Mouse (Mus musculus) layer of hippocampus, adult 11-12 months (tissue): Measurements from ENCODE around the gene Gm21974.
"Not testable (repeated sequence)": the region's sequence is repeated elsewhere in the genome, so short reads cannot be mapped to it uniquely, and the experiment has no call there.

ENCODE experiments used
- DNase-seq: peaks from one replicate; pipeline ENCODE4 v3.0.0; 2022; ENCODE audit warnings: low spot score

Gm21974 gene

DNA sequence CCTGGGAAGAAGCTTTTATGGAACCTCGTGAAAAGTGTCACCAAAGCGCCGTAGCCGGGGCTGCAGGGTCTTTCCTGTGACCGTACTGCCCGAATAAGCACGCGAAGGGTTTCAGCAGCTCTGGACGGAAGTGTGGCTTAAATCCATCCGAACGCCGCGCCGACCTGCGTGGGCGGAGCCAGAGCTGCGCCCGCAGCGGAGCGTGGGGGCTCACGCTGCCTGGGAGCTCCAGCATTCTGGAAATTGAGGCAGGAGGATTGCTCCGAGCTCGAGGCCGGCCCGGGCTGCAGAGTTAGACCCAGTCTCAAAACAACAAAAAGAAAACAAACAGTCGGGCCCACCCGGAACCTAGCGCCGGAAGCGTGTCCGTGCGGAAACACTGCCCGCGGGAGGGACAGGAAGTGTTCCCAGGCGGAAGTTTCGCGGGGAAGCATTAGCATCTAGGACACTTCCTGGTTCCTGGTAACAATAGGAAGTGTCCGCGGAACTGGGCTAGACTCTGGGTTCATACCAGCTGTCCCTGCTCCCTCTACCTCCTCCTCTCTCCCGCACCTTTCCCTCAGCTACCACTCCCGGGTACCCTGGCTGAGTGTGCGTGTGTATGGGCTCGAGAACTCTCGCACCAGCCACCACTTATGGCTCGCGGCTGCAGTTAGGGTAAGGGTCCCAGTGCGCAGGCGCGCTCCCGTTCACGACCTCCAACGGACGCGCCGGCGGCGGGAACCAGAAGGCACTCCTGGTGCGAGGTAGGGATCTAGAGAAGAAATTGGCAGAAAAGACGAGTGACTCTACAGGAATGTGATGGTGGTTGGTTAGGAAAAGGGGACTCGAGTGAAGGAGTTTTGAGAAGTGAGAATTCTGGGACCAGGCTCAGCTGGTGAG, 18.5 kb downstream of the Gm21974 start, which contains the start of gene Zfp668:
TSS of gene Zfp668 (minus strand) at position 362 of the 882 bp plus-strand sequence.
- DNase-seq, result peak; percentile 93

DNA sequence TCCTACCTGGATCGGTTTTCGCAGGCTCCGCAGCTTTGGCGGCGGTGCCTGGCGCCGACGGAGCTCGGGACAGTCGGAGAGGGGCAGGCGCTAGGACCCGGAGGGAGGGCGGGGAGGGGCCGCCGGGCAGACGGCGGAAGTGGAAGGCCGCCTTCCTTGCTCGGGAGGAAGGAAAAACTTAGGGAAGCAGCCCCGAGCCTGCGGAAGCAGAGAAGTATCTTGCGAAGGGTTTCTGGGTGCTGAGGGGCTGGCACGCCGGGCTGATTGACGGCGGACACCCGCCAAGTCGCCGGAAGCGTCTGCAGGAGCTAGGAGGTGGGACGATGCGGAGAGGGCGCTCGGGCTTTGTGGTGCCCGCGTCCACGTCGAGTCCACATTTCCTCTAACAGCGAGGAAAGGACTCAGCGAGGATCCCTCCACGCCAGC, 19.2 kb downstream of the Gm21974 start, which contains the start of gene Zfp646:
TSS of gene Zfp646 (plus strand) at position 181 of the 426 bp plus-strand sequence.
- peak; percentile 68 for DNase-seq

DNA sequence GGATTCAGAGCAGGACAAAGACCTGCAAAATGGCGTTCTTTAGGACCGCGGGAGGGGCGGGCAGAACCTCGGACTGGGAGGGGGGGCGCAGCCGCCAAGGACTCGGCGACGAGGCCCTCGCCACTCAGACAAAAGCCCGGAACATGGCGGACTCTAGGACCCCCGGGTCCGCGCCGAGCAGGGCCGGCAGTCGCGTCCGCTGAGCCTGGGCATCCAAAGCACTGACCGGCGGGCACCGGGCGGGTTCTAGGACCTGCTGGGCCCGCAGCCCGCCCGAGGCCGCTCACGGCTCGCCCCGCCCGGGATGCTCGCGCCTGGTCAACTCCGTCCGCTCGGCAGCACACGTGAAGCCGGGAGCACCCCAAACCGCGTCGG, 19.6 kb downstream of the Gm21974 start:
- peak; percentile 93 for DNase-seq

DNA sequence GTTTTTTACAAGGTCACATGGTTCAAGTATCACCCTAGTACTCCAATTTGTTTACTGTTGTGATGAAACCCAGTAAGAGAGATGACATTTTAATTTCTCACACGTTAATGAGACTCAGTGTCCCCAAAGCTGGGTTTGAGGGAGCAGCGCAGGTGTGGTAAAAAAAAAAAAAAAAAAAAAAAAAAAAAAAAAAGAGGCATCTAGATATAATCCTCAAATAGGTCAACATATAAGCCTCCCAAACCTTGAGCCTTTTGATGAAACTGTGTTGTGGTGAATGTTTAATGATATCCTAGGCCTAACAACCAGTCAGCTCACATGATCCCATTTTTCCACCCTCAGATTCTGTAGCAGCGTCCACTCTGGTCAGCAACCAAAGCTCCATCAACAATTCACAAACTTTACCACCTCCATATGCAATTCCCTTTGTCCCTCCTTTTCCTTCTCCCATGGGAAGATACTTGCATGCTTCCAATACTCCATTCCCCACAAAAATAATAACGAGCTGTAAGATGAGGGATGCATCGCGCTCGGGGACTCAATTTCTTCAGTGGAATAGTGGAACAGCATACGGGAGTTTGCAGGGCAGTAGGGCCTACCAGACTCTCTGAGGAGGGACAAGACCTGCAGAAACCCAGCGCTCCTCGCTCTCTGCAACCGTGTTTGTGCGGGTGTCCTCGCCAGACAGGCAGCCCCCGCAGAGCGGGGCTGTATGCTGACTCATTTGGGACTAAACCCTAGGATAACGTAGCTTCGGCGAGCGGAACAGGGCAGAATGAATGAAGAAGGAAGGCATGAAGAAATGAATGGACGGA, 20.2 kb downstream of the Gm21974 start:
- no peak for DNase-seq

DNA sequence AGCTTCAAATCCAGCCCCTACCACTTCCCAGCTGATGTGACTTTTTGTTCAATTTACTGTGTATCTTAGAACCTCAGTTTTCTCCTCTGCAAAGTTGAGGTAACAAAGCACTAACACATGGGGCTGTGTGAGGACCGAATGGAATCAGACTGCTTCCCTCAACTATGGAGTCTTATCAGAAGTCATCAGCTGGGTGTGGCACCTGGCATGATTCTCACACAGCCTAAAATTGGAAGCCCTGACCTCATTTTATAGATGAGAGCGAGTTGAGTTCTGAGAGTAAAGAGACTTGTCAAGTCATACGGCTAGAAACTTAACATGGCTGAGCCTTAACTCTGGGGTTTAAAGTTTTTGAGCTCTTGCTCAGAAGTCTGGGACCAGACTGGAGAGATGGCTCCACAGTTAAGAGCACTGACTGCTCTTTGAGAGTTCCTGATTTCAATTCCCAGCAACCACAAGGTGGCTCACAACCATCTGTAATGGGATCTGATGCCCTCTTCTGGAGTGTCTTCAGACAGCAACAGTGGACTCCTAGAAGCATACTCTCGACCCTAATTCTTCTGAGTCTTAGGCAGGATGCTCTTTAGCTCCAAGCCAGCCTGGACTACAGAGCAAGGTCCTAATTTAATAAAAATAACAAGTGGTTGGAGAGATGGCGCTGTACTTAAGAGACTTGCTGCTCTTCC, 25.0 kb downstream of the Gm21974 start:
- no peak for DNase-seq

DNA sequence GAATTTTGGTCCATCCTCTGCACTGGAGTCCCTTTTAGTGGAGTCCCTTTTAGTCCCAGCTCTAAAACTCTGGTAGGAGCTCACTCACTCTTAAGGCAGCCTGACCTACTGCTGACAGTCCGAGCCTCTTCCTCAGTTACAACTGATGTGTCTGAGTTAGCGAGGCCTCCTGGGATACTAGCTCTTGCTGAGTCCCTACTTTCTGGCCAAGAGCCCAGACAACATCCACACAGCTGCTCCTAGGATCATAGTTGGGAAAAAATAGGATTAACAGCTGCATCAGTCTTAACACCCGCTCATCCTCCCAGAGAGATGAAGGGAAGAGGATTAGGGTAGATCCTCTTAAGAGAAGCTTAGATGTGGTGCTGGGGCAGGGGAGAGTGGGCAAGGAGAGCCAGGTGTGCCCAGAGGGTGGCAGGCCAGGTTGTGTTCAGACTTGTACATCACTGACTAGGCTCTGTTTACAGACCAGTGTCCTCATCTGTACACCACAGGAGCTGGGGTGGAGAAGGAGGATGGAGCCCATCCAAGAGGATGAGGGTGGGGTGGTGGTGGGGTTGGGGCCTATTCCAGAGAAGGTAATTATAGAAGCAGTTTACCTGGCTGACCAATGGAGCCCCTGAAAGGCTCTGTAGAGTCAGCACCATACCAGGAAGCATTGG, 26.0 kb downstream of the Gm21974 start:
- DNase-seq, result no peak

DNA sequence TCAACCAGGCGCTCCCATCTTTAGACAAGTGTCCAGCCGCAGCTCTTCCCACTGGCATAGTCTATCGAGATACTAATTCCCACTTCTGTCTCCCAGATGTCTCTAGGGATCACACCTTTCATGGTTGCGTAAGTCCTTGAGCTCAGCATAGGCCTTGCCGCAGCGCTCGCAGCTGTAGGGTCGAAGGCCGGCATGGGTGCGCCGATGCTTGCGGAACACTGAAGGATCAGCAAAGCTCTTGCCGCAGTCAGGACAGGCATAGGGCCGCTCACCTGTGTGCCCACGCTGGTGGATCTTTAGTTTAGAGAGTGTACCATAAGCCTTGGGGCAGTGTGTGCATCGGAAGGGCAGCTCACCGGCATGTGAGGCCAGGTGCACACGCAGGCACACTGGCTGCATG, 27.6 kb downstream of the Gm21974 start:
- no peak for DNase-seq

DNA sequence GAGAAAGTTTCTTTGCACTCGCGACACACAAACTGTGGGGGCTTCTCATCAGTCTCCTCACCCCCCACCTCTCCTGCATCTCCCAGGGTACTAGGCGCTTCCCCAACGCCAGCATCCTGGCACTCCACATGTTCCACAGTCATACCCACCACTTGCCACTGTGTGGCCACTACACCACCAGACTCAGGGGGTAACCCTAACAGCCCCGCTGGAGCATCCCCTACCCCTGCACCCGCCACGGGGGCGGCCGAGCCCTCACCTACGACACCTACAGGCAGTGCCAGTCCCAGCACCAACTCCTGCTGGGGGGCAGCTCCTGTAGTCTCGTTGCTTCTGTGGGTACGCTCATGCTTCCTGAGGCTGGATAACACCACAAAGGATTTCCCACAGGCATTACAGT, 28.8 kb downstream of the Gm21974 start:
- no peak for DNase-seq

DNA sequence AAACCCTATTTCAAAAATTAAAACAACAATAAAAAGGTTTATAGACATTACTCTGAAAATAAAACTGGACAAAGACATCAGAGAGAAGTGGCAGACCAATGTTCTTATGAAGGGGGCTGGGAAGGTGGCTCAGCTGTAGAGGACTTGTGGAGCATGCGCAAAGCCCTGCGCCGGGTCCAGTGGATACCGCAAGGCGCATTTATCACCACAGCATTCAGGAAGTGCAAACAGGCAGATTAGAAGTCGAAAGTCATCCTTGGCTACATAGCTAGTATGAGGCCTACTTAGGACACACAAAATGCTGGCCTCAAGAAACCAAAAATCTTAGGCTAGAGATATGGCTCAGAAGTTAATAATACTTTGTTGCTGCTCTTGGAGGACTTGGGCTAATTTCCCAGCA, 37.0 kb downstream of the Gm21974 start:
- no peak for DNase-seq

DNA sequence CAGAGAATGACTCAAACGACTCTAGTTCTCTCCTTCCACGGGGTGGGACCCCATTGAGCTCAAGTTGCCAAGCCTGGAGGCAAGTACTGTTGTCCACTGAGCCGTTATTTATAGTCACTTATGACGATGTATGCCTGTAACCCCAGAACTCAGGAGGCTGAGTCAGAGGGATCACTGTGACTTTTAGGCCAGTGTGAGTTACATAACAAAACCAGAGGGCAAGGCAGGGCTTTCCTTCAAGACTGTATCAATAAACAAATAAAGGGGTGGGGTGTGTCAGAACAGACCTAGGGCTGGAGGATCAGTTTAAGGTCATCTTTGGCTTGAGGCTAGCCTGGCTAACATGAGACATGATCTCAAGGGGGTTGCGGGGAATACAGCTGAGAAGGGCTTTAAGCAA, 44.3 kb downstream of the Gm21974 start:
- DNase-seq, result no peak

DNA sequence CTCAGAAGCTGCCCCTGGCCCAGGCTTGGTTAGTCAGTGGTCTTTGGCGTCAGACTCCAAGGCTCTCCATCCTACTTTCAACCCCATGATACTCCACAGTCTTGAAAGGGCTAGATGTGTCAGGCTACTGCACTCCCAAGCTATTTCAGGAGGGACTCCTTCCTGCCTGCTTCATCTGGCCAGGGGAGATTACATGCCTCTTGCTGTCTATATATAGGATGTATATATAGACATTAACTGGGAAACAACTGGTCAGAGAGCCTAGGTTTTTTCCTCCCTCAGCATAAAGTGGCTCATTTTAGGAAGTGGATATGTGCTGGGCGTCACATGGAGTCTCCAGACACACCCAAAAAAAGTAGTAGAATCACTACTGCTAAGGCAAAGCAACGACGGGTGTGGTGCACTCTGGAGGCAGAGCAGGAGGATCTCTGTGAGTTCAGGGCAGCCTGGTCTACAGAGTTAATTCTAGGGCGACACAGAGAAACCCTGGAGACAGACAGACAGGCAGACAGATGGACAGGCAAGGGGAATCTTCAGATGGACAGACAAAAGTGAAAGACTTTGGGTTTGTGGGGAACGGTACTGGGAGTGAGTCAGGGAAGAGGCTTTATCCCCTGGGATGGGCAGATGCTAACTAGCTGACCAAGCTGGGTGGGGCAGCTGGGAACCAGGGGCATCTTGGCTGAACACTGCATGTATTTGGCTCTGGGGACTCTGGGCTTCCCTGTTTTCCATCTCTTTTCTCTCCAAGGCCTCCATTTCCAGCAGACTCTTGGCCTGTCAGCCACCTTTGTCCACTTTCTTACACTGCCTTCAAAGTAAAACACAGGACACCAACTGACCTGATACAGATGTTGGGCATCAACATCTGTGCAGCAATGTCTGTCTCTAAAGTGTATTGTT, 45.0 kb downstream of the Gm21974 start:
- DNase-seq, result no peak

DNA sequence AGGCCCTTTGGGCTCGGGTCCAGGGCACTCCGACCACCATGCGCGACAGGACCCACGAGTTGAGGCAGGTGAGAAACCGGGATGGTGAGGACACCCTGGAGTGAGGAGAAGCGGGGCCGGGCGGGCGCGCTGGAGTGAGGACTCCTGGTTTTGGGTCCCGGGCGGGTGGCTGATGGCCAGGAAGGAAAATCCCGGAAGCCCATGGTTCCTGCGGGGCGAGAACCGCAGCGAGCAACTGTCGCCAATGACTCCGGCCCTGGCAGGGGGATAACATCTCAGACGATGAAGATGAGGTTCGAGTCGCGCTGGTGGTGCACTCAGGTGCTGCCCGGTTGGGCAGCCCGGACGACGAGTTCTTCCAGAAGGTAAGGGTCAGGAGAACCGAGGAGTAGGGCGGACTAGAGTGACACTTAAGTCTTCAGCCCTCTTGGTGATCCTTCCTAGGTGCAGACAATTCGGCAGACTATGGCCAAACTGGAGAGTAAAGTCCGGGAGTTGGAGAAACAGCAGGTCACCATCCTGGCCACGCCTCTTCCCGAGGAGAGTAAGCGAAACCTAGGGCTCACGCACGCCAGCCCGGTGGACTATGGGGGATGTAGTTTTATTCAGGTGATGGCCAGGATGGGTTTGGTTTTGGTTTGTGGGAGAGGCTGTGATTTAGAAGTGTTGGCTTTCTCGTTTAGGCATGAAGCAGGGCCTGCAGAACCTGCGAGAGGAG, 53.1 kb downstream of the Gm21974 start:
- peak; percentile 80 for DNase-seq

DNA sequence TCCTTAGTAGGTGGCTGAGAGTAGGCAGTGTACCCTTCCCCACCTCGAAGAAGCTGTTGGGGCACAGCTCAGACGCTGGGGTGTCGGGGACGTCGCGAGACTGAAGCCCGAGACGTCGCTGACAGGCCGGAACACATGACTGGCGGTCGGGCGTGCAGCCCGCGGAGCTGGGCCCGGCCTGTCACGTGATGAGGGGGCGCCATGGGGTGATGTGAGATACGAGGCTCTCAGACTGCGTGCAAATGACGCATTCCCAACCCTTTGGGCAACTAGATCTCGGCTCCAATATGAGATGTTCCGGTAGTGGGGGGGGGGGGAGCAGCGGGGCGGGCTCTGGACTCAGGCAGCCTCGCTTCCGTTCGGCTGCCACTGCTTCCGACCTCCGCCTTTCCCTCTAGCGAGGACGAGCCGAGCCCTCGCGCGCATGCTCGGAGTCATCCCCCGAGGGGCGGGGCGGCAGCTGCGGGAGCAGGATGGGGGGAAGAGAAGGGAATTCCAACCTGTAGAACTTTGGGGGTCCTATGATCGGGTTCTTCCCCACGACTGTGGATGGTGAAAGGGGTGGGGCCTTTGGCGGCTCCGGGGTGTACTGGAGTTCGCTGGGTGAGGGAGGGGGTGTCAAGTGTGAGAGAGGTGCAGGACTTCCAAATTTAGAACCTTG, 53.8 kb downstream of the Gm21974 start:
- peak; percentile 97 for DNase-seq

DNA sequence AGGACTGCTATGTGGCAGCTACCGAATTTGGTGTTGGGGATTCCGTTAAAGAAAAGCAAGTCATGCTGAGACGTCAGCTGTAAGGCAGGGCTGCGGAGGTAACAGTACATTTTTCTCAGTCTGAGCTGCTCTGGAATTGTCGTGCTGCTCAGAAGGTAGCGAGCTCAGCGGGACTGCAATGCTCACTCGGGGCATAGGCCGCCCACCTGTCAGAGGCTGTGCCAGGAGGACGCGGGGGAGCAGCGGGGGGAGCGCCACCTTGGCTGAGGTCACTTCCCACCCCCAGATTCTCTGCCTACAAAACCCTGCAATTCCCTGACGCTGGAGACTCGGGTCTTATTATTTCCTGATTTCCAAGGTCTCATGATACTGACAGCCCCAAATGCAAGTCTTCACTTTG, 54.4 kb downstream of the Gm21974 start:
- DNase-seq, result no peak

DNA sequence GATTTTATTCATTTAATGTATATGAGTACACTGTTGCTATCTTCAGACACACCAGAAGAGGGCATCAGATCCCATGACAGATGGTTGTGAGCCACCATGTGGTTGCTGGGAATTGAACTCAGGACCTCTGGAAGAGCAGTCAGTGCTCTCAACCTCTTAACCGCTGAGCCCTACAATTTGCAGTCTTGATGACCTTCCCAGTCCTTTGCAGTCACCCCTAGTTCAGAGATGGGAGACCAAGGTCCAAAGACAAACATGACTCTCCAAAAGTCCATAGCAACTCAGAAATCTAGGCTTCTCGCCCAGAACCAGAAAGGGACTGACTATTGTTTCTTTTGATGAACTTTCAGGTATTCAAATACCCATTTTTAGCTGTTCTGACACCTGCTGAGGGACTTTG, 55.2 kb downstream of the Gm21974 start:
- DNase-seq, result not testable (repeated sequence)

DNA sequence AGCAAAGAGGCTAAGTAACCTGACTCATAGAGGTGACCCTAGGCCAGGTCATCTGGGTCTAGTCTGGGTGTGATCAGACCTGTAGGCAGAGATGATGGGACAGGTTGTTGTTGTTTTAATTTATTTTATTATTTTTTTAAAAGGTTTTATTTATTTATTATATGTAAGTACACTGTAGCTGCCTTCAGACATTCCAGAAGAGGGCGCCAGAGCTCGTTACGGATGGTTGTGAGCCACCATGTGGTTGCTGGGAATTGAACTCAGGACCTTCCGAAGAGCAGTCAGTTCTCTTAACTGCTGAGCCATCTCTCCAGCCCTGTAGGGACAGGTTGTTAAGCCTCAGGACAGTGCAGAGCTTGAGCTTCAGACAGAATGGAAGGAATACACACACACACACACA, 57.4 kb downstream of the Gm21974 start:
- not testable (repeated sequence) for DNase-seq

DNA sequence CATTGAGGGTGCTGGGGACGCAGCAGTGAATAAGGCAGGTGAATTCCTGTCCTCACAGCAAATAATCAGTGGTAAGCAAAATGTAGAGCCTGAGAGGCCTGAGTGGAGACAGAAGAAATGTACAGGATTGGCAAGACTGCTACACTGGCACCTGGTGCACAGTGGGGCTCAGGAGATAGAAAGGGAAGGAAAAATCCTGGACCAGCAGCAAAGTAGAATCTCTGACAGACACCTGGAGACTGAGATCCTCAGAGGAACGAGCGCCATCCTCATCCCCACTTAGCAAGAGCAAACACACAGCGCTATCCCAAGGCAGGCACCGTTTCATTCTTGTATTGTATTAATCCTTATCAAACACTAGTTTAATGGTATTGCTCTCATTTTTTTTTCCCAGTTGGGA, 57.8 kb downstream of the Gm21974 start:
- no peak for DNase-seq
